In genomic region chr7:113961500-113961895, GRCm38 (mm10) we compare ENCODE assay signal across 9 mouse cellular contexts.
DNase-seq lines count a peak whose midpoint lies in the region; ATAC-seq and TF ChIP-seq lines count a peak whose summit lies in the region.
"Had no signal": no experiment of that assay in that cellular context is flagged by ENCODE, and none has a peak within 500 bp of the region (broad histone marks: within the 10 kb centered on the region; RNA-seq: fewer than 3 reads in every experiment).

No protein-coding gene starts in this region.

- no peaks in the 10 kb centered on the region for H3K36me3 ChIP-seq in hindbrain, embryonic 16.5 days (ENCODE audit: control insufficient read depth, insufficient read depth, low read length)
- no peaks in the 10 kb centered on the region for H3K36me3 ChIP-seq in hindbrain, embryonic 13.5 days

- H3K4me2 ChIP-seq in hindbrain, embryonic 16.5 days (ENCODE audit: low read length), result no peak overlapping the region
- no peak overlapping the region for H3K4me2 ChIP-seq in hindbrain, embryonic 13.5 days

- no peaks in the 10 kb centered on the region for H3K27me3 ChIP-seq in hindbrain, embryonic 16.5 days (replicated peaks; ENCODE audit: control insufficient read depth, insufficient read depth, low read length)
- no peaks in the 10 kb centered on the region for H3K27me3 ChIP-seq in hindbrain, embryonic 13.5 days
- H3K27me3 ChIP-seq in cerebellum, adult 2 months (ENCODE audit: control insufficient read depth, insufficient read depth, low read length), result no peaks in the 10 kb centered on the region

- no peak for TF ChIP-seq CTCF in cerebellum, adult 2 months (IDR thresholded peaks at IDR 0.05; ENCODE audit: borderline replicate concordance, insufficient read depth, low read depth, low read length)

- no peak overlapping the region for H3K9ac ChIP-seq in hindbrain, embryonic 16.5 days (ENCODE audit: low read depth, low read length)
- no peak overlapping the region for H3K9ac ChIP-seq in hindbrain, embryonic 13.5 days

- no peaks in the 10 kb centered on the region; the same call in 1 of the 2 replicates for H3K4me1 ChIP-seq in hindbrain, embryonic 16.5 days (ENCODE audit: control insufficient read depth, insufficient read depth, low read depth, low read length)
- 0 out of 2 replicates have a peak, but pooled peaks cover 7% of the 10 kb centered on the region for H3K4me1 ChIP-seq in hindbrain, embryonic 13.5 days (replicated peaks)
- H3K4me1 ChIP-seq in cerebellum, adult 2 months (ENCODE audit: control insufficient read depth, insufficient read depth, low read length), result peaks cover 10% of the 10 kb centered on the region

- 47% methylated on average over 3 of the region's 3 CpGs for WGBS in hindbrain, embryonic 16.5 days
- WGBS in hindbrain, embryonic 13.5 days, result 65% methylated on average over 3 of the region's 3 CpGs
- 22% methylated on average over 3 of the region's 3 CpGs for WGBS in cerebellum, adult 2 months

- peak; percentile 89 for ATAC-seq in hindbrain, embryonic 16.5 days
- no peak for ATAC-seq in hindbrain, embryonic 13.5 days (ENCODE audit: low FRiP score)

- DNase-seq in adrenal gland, postnatal 25 days, result peak; percentile 16
- DNase-seq in cerebellum, adult 2 months, result peak; percentile 44 to 49
- DNase-seq in layer of hippocampus, postnatal 36 days, result peak; percentile 15 to 31
- DNase-seq in kidney, adult 11 months, result no peak
- DNase-seq in kidney, adult 9 months, result no peak
- no peak for DNase-seq in spleen, postnatal 4 days (ENCODE audit: low spot score in 2 of 2)

- H3K9me3 ChIP-seq in hindbrain, embryonic 16.5 days (ENCODE audit: control insufficient read depth, low read length), result no peaks in the 10 kb centered on the region
- H3K9me3 ChIP-seq in hindbrain, embryonic 13.5 days, result no peaks in the 10 kb centered on the region

- no peak overlapping the region for H3K4me3 ChIP-seq in hindbrain, embryonic 16.5 days (ENCODE audit: low read length)
- no peak overlapping the region for H3K4me3 ChIP-seq in hindbrain, embryonic 13.5 days
- H3K4me3 ChIP-seq in cerebellum, adult 2 months (replicated peaks; ENCODE audit: insufficient read depth, low read depth, low read length), result no peak overlapping the region

- TF ChIP-seq POLR2A in cerebellum, adult 2 months (IDR thresholded peaks at IDR 0.05; ENCODE audit: borderline replicate concordance, insufficient read depth, low read length), result no peak

- no peak overlapping the region for H3K27ac ChIP-seq in hindbrain, embryonic 16.5 days (ENCODE audit: low read depth, low read length)
- no peak overlapping the region for H3K27ac ChIP-seq in hindbrain, embryonic 13.5 days
- H3K27ac ChIP-seq in cerebellum, adult 2 months (ENCODE audit: insufficient read depth, low read length), result no peak overlapping the region
- H3K27ac ChIP-seq: macrophage had no signal

Comparison
In these comparisons a context has a peak if more than half of its experiments do, and no peak if none do; other contexts are left out.
1. DNase-seq: peak in adrenal gland, postnatal 25 days (single experiment), cerebellum, adult 2 months (2 of 2) and layer of hippocampus, postnatal 36 days (2 of 2); none in kidney, adult 11 months (single experiment), kidney, adult 9 months (single experiment) and spleen, postnatal 4 days (0 of 2).